Mouse (Mus musculus) heart, adult 2 months (tissue): ENCODE data around the gene Slit1.

ENCODE experiments used
- CTCF ChIP-seq: fragments of 200-600 bp; IDR thresholded peaks from 2 replicates; pipeline ENCODE4 v1.8.1; 2022; ENCODE audit warnings: antibody characterized with exemption, mild to moderate bottlenecking, moderate library complexity
- EP300 ChIP-seq: fragments of 200-500 bp; IDR thresholded peaks from 2 replicates; pipeline ENCODE4 v1.6.1; 2011; ENCODE audit warnings: low read depth, low read length, control low read depth; ENCODE audit not compliant: insufficient read depth

DNA sequence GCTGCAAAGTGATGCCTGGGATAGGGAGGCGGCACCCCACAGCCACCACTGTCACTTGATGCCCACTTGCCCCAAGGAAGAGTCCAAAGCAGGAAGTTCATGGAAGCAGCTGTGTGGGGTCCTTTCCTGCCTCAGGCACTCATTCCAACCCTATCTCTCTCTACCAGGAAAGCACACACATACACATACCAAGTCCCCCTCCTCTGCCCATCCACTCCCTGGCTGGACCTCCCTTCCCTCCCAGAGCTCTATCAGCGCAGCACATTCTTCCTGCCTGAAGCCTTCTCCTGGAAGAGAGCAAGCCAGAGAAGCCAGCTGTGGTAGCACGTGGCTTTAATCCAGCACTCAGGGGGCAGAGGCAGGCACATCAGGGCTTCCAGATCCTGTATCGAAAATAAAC is 65.9 kb downstream of the Slit1 start:
- TF ChIP-seq EP300, result no peak
- TF ChIP-seq CTCF, result no peak
